Mouse (Mus musculus) stomach, postnatal 0 days (tissue): ENCODE measurements at regions not wholly inside any gene's neighbourhood (a gene's known extent, or its start where the extent isn't known, plus 50 kb on each side); places are given as distances from the start of the nearest gene placed in this dataset.
A peak's percentile ranks its signal among the peaks of the same experiment; 100 is the strongest.

Experiments
- ATAC-seq: fragments of 200-750 bp; cut with Nextera tagmentation; 2 replicates; pipeline ENCODE4 v1.8.0; 2017; ENCODE audit not compliant: low FRiP score, low TSS enrichment
- DNase-seq: peaks from one replicate; pipeline ENCODE4 v3.0.0-alpha.2; 2016; ENCODE audit warnings: low spot score
- H3K27ac ChIP-seq: fragments of 300-500 bp; sonication (generic); replicated peaks from 2 replicates; pipeline ENCODE4 v1.5.1; 2014; ENCODE audit warnings: mild to moderate bottlenecking, control low read depth
- H3K27me3 ChIP-seq: fragments of 300-500 bp; sonication (generic); 2 replicates; pipeline ENCODE4 v1.6.1; 2014; ENCODE audit warnings: low read length; ENCODE audit not compliant: control insufficient read depth, insufficient read depth
- H3K36me3 ChIP-seq: fragments of 300-500 bp; sonication (generic); 2 replicates; pipeline ENCODE4 v1.6.1; 2014; ENCODE audit warnings: low read length, mixed read lengths; ENCODE audit not compliant: control insufficient read depth, insufficient read depth
- H3K4me1 ChIP-seq: fragments of 300-500 bp; sonication (generic); replicated peaks from 2 replicates; pipeline ENCODE4 v1.6.1; 2014; ENCODE audit warnings: antibody characterized with exemption; ENCODE audit not compliant: control insufficient read depth, insufficient read depth
- H3K4me2 ChIP-seq: fragments of 300-500 bp; sonication (generic); replicated peaks from 2 replicates; pipeline ENCODE4 v1.6.1; 2014; ENCODE audit warnings: low read depth, mild to moderate bottlenecking, control low read depth, moderate library complexity
- H3K4me3 ChIP-seq: fragments of 300-500 bp; sonication (generic); 2 replicates; pipeline ENCODE4 v1.5.1; 2014; ENCODE audit warnings: low read depth, low read length, control low read depth
- H3K9ac ChIP-seq: fragments of 300-500 bp; sonication (generic); 2 replicates; pipeline ENCODE4 v1.6.1; 2014; ENCODE audit warnings: mild to moderate bottlenecking, low read length, control low read depth, mixed read lengths
- H3K9me3 ChIP-seq: fragments of 300-500 bp; sonication (generic); 2 replicates; pipeline ENCODE4 v1.6.1; 2016; ENCODE audit warnings: low read length; ENCODE audit not compliant: control insufficient read depth
- CTCF ChIP-seq: IDR thresholded peaks from 2 replicates; pipeline ENCODE4 v1.5.1; 2016; ENCODE audit warnings: antibody characterized with exemption, low read depth, mild to moderate bottlenecking, moderate library complexity
- EP300 ChIP-seq: optimal IDR thresholded peaks from 2 replicates; pipeline ENCODE3; 2016; ENCODE audit warnings: antibody characterized with exemption
- WGBS: fragments of 180-500 bp; shearing (Covaris S2); extraction: QIAGEN DNeasy Blood & Tissue Kit; methylation state at CpG from one replicate; pipeline ENCODE4 v1.1.7; 2014; 5-methylcytosine and 5-hydroxymethylcytosine counted together

DNA sequence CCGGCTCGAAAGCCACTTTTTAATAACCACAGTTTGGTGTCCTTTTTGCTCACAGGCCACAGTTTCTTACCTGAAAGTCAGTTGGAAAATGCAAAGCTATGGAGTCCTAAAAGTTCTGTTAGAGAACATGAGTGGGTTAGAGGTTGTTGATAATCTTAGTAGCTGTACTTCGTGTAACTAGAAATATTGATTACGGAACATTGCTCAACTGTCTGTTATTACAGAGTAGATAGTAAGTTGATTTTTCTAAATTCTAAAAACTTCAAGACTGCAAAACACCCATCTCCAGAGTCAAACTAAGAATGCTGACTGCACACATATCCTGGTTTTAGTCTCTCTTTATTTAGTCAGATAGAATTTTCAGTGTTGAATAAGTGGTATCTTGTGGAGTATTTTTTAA lies 111.0 kb downstream of the Slc38a4 start:
- Histone ChIP-seq H3K4me2 (no peak overlapping the region), H3K36me3 (no peaks in the 10 kb centered on the region), H3K9me3 (no peaks in the 10 kb centered on the region), H3K27ac (no peak overlapping the region), H3K4me3 (no peak overlapping the region), H3K9ac (no peak overlapping the region), H3K27me3 (no peaks in the 10 kb centered on the region), H3K4me1 (no peaks in the 10 kb centered on the region)
- ATAC-seq = no peak
- TF ChIP-seq CTCF (no peak), EP300 (no peak)
- 94% methylated on average over 4 of the region's 4 CpGs for WGBS
- DNase-seq = no peak

DNA sequence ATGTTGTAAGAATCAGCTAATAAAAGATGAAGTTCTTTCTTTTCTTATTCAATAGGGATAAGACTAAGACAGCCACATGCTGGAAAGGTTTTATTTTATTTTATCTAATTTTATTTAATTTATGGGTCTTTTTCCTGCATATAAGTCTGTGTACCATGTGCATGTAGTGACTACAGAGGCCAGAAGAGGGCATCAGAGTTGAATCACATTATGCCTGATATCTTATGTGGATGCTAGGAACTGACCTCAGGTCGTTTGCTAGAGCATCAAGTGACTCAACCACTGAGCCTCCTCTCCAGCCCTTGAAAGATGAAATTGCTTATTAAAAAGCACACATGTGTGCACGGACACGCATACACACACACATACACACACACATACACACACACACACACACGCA lies 113.1 kb downstream of the Slc38a4 start:
- Histone ChIP-seq H3K27ac (no peak overlapping the region), H3K27me3 (no peaks in the 10 kb centered on the region), H3K4me2 (no peak overlapping the region), H3K9me3 (no peaks in the 10 kb centered on the region), H3K4me1 (no peaks in the 10 kb centered on the region), H3K9ac (no peak overlapping the region), H3K4me3 (no peak overlapping the region), H3K36me3 (no peaks in the 10 kb centered on the region)
- ATAC-seq = no peak
- TF ChIP-seq CTCF = peak; percentile 45
- TF ChIP-seq EP300 = no peak
- WGBS = 90% methylated on average over 4 of the region's 4 CpGs
- DNase-seq = no peak

DNA sequence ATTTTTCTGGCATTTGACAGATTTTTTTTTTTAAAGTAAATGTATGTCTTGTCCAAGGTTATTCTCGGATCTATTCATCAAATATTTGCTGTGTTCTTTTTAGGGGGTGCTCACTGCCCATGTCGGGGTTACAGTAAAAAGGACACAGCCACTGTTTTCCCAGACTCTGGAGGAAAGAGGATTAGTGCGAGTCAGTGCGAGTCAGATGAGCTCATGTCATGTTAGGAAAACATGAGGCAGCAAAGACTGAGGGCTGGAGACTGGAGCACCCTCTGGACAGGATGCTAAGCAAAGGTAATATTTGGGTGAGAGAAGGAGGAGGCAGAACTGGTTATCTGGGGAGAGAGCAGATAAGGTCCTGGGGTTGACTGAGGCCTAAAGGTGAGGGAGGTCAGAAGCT lies 117.3 kb downstream of the Slc38a4 start:
- Histone ChIP-seq H3K9me3 (no peaks in the 10 kb centered on the region), H3K27me3 (no peaks in the 10 kb centered on the region), H3K9ac (no peak overlapping the region), H3K36me3 (no peaks in the 10 kb centered on the region), H3K4me2 (no peak overlapping the region), H3K27ac (no peak overlapping the region), H3K4me1 (no peaks in the 10 kb centered on the region), H3K4me3 (no peak overlapping the region)
- TF ChIP-seq EP300 (no peak), CTCF (no peak)
- 56% methylated on average over 4 of the region's 4 CpGs for WGBS
- ATAC-seq = no peak
- no peak for DNase-seq

DNA sequence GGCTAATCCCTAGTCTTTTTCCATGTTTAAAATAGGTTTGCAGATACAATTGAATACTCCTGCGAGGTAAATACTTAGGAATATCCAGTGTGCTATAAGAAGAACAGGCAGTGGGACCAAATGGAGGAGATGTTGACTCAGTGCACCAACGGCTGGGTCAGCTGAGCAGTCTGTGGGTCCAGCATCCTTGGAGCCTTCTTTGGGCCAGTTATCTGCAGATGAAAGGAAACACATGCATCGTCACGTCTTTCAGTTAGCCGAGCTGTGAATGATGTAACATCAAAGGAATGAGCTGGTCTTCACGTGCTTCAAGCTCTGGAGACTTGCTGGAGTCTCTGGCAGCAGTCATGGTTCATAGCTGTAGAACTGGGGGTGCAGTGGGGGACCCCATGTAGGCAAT lies 118.1 kb downstream of the Slc38a4 start:
- ATAC-seq (no peak), DNase-seq (no peak)
- no peak overlapping the region for H3K9ac ChIP-seq
- no peak for TF ChIP-seq EP300
- no peak for TF ChIP-seq CTCF
- no peaks in the 10 kb centered on the region for H3K27me3 ChIP-seq
- no peaks in the 10 kb centered on the region for H3K9me3 ChIP-seq
- no peaks in the 10 kb centered on the region for H3K36me3 ChIP-seq
- WGBS = 43% methylated on average over 6 of the region's 6 CpGs
- H3K27ac ChIP-seq = no peak overlapping the region
- no peak overlapping the region for H3K4me3 ChIP-seq
- no peaks in the 10 kb centered on the region for H3K4me1 ChIP-seq
- no peak overlapping the region for H3K4me2 ChIP-seq

DNA sequence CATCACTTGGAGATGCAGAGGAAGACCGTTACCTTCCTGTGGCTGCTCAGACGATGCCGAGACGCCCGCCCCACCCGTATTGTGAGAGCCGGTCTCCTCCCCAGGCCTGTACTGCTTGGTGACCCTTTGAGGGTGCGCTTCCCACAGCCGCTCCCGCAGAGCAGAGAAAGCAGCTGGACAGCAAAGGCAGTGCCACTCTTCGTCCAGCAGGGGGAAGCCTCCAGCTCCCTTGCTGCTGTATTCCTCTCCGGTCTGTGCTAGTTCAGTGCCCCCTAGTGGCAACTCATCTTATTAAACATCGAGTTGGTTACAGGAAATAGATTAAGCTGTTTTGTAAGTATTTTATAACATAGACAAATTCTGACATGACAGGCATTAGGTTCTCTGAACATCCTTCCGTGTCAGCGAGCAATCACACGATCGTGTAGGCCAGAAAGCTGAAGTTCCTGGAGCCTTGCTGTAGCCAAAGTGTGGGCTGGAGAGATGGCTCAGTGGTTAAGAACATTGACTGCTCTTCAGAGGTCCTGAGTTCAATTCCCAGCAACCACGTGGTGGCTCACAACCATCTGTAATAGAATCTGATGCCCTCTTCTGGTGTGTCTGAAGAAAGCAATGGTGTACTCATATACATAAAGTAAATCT lies 118.9 kb downstream of the Slc38a4 start:
- ATAC-seq = peak; percentile 96
- peak; percentile 88 for DNase-seq
- Histone ChIP-seq H3K27me3 (no peaks in the 10 kb centered on the region), H3K9me3 (no peaks in the 10 kb centered on the region), H3K4me3 (no peak overlapping the region; the same call in 1 of the 2 replicates), H3K27ac (no peak overlapping the region; the same call in 1 of the 2 replicates), H3K4me1 (no peaks in the 10 kb centered on the region), H3K36me3 (no peaks in the 10 kb centered on the region), H3K9ac (peak overlapping the region; percentile 49; the same call in 1 of the 2 replicates), H3K4me2 (peak overlapping the region; percentile 47)
- no peak for TF ChIP-seq EP300
- peak; percentile 100 for TF ChIP-seq CTCF
- 2% methylated on average over 17 of the region's 18 CpGs for WGBS

DNA sequence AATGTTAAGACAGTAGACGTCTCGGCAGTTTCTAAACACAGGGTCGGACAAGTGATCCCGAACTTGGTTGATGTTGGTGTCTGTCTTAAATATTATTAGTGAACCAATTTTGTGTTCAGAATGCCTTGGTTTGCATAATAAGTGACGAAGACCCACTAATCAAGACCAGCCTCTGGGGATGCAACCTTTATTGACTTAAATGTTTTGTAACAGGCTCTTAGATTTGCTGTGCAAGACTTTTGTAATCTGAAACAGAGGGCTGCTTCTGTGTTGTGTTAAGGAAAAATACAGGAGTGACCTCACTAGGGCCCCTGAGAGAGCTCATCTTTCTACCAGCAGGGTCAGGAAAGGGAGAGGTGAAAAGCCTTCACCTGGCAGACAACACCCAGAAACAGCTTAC lies 119.5 kb downstream of the Slc38a4 start:
- no peak overlapping the region for H3K9ac ChIP-seq
- H3K9me3 ChIP-seq = no peaks in the 10 kb centered on the region
- no peaks in the 10 kb centered on the region for H3K27me3 ChIP-seq
- H3K4me2 ChIP-seq = peak overlapping the region; percentile 47
- H3K36me3 ChIP-seq = no peaks in the 10 kb centered on the region
- WGBS = 64% methylated on average over 5 of the region's 5 CpGs
- no peak for ATAC-seq
- no peak overlapping the region; the same call in 1 of the 2 replicates for H3K4me3 ChIP-seq
- no peak for DNase-seq
- TF ChIP-seq CTCF (no peak), EP300 (no peak)
- H3K27ac ChIP-seq = no peak overlapping the region; the same call in 1 of the 2 replicates
- no peaks in the 10 kb centered on the region for H3K4me1 ChIP-seq
